Mouse (Mus musculus) CD4-positive, CD25-positive, alpha-beta regulatory T cell, adult 4 months (primary cell): Measurements from ENCODE around the gene Fermt2. TPM values are rescaled to one million over a fixed set of nuclear protein-coding genes. Genes with fewer than 3 reads are reported as not detected.
"Not testable (repeated sequence)": the region's sequence is repeated elsewhere in the genome, so short reads cannot be mapped to it uniquely, and the experiment has no call there.

ENCODE experiments used
- ATAC-seq: one replicate; pipeline ENCODE4 v1.8.0; 2017
- polyA plus RNA-seq, 2 experiments: library from polyadenylated mRNA; unstranded; fragments of 100-300 nt; shearing (Covaris generic); gene quantifications; one replicate each; pipeline ENCODE4 v1.2.1; 2017

The Fermt2 gene
- polyA plus RNA-seq, 2 experiments from 2014 or later: not detected

DNA sequence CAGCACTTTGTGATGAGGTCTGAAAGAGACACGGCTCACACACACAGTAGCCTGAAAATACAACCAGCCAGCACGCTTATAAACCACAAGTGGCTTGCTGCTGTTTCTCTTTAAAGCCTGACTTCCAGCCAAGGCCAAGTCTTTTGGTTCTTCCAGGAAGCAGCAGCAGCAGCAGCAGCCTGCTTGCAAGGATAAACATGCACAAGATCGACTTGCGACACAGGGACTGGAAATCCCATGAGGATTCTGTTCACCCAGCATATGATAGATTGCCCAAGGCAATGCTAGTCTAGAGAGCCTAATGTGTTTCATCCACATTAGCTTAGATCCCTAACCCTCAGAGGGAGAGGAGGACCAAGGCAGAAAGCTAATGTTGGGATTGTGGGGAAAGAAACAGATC, 22.0 kb downstream of the Fermt2 start:
- no peak for ATAC-seq

DNA sequence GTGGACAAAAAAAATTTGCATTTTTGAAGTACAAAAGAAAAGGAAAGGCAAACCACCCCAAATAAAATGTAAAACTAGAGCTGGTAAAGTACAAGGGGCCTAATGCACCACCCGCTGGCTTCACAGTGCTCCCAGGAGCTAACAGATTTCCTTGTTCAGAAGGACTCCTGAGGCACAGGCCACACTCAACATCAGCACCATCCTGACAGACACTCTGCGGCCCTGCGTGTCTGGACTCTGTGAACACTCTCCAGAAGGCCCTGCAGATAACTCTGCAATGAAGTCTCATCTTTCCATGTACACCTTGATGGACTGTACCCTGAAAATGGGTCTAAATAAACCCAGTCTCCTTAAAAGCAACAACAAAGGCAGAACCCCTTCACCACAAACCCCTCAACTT, 22.5 kb downstream of the Fermt2 start:
- no peak for ATAC-seq

DNA sequence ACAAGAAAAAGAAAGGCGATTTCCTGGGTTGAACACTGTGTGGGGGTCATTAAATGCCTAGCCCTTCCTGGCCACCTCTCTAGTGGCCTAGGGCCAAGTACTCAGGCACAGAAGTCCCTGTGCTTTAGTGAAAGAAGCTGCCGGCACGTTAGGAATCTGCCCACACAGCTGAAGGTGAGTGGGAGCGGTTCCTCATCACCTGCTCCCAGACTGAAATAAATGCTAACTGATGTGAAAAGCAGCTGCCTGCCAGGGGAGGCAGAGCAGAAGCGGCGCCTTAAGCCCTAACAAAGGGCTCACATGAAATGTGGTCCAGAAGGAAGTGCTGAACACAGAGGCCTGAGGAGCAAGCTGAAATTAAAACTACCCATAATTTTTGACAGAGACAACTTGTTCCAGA, 22.9 kb downstream of the Fermt2 start:
- no peak for ATAC-seq

DNA sequence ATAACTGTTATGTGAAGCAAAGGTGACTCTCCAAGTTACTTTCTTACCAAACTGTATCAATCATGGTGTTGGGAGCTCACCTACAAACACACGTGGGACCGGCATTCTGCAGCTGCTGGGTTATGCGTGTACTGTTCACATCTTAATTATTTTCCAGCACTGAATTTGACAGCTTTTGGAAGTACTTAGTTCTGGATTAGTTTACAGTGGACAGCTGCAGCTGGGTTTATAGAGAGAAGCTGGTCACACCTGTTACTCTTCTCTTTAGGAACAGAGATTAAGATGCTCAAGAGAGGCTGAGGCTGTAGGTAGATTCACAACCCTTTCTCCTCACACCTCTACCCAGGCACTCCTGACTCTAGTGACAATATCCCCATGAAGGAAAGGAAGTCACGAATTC, 23.8 kb downstream of the Fermt2 start:
- ATAC-seq: no peak

DNA sequence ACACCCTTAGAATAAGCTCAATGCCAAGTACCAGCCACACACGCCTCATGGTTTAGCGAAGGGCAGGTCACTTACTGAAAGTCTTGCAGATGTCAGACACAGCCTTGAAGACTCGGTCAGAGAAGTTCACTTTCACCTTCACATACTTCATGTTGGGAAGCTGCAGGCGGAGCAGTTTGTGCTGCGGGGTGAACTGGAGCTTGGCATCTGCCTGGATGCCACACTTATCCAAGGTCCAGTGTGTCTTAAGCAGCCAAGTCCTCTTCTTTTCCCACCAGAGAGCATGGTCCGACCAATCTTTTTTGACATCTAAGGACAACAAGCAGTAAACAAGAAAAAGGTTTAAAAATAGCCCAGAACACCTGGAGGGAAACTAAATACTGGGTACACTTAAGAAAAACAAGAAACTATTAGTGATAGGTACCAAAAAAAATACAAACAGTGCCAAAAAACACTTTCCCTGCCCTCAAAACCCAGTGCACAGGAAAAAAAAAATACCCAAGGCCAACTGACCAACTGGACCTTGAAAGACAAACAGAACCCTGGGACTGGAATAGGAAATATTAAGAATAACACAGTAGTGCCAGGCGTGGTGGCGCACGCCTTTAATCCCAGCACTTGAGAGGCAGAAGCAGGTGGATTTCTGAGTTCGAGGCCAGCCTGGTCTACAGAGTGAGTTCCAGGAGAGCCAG, 25.4 kb downstream of the Fermt2 start:
- no peak for ATAC-seq

DNA sequence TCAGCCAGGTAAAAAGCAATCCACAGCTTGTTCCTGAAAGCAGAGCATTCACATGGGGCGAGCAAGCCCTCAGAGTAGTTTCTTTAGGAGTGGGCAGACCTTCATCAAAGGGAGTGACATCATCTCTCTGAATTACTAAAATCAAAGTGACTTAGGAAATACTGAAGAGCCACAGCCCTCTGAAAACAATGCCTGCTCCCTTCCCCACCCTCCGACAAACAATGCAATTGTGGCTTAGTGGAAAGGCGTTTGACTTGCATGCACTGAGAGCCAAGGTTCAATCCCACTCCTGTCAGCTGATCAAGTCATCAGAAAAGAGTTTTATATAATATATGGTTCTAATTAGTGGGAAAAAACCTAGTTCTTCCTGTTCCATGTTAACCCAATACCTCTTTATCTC, 26.0 kb downstream of the Fermt2 start:
- ATAC-seq: no peak

DNA sequence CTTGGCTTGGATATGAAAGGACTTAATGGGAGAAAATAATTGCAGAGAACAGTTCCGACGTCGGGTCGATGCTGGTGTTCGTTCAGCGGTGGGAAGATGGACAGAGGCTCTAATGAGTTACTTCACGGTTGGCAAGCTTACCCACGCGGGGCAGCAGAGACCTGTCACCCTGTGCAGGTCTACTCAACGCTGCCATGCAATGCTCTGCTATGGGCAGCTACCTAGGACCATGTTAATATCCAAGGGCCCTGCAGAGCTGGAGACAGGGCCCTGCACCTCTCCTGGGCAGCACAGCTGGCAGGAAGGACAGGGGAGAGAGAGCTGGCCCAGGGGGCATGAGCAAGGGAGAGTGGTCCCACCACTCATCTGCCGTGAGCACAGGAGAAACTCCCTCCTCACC, 29.9 kb downstream of the Fermt2 start:
- no peak for ATAC-seq

DNA sequence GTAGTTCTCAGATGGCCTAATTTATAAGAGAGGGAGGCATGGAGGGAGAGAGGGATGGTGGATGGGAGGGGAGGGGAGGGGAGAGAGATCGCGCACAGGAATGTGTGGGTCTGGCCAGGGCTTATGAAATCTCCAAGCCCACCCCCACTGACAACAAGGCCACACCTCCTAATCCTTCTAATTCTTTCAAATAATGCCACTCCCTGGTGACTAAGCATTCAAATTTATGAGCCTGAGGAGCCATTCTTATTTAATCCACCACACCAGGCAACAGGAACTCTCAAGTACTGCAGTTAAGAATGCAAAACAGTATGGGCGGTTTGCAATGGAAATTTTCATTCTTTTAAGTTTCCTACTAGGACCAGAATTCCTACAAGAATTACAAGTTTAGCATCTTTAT, 32.8 kb downstream of the Fermt2 start:
- ATAC-seq: no peak

DNA sequence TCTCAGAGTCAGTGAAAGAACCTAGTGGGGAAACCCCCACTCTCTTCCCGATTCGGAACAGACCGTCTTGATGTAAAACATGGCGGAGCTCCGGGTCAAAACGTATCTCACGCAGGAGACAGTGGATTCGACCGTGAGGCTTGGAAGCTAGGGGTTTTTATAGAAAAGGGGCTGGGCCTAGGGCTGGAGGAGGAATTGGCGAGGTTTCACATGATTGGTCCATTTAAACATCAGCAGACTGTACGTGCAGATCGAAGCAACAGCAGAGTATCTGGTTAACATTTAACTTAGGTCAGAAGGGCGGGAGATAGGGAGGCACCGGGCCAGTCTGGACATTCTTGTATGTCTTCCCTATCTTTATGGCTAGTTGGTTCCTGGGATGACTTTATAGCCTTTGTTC, 34.1 kb downstream of the Fermt2 start:
- ATAC-seq: not testable (repeated sequence)

DNA sequence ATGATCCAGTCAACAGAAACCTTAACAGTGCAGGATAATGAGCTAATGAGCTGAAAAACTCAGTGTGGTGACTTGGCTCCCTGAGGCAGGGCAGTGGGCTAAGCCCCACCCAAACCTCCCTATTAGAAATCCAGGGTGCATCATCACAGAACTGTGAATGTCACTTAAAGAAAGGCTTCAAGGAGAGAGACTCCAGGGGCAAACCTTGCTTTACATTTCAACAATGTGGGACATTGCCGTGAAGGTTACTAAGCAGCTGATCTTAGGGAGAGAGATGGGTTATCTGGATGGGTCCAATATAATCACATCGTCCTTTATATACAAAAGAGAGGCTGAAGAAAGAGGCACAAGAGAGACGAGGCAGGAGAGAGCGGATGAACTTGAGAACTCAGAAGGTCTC, 36.0 kb downstream of the Fermt2 start:
- ATAC-seq: no peak

DNA sequence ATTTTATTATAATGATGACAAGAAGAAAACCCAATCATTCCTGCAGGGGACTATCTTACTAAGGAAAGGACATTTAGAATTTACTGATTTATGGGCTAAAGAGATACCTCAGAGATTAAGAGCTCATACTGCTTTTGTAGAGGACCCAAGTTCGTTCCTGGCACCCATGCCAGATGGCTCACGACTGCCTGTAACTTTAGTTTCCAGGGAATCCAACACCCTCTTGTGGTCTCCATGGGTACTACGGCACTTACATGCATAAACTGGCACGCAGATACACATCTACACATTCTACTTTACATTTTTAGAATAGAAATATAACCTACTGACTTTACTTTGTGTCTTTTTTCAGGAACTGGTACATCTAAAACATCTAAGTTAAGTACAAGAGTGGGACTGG, 37.2 kb downstream of the Fermt2 start:
- no peak for ATAC-seq

DNA sequence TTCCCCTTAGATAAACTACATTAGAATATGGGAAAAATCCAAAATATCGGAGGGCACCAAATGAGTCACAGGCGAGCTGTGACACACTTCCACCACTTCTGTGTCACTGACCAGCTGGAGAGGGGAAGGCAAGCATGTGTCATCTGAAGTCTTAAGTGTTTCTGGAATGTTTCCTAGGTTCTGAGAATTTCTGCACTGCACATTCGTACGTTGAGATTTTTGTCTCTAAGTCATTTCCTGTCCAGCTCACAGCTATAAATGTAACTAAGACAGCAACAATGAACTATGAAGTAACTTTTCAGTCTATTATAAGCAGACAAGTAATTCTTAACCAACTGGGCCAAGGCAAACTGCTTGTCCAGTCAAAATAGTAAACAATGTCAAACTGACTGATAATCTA, 37.9 kb downstream of the Fermt2 start:
- no peak for ATAC-seq

DNA sequence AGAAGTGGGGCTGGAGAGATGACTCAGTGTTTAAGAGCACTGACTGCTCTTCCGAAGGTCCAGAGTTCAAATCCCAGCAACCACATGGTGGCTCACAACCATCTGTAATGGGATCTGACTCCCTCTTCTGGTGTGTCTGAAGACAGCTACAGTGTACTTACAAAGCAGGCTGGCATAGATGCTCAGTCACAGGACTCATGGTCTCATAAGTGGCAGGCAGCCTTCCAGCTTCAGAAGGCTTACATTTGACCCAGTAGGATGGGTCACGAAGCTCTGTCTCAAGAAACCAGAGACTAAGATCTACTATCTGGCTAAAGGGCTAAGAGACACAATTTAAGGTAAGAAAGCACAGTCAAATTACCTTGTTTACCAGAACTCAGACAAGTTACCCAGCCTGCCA, 42.7 kb downstream of the Fermt2 start:
- not testable (repeated sequence) for ATAC-seq

DNA sequence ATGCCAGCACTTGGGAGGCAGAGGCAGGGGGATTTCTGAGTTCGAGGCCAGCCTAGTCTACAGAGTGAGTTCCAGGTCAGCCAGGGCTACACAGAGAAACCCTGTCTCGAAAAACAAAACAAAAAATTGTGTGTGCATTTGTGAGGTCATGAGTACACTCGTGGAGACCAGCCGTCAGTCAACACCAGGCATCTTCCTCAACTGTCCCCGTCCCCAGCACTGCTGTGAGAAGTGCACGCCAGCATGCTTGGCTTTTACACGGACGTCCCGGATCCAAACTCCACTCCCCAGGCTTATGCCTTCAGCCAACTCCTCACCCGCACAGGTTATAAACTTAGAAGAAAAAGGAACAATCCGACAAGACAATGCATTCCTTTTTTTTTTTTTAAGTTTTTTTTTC, 46.6 kb downstream of the Fermt2 start:
- ATAC-seq: not testable (repeated sequence)

DNA sequence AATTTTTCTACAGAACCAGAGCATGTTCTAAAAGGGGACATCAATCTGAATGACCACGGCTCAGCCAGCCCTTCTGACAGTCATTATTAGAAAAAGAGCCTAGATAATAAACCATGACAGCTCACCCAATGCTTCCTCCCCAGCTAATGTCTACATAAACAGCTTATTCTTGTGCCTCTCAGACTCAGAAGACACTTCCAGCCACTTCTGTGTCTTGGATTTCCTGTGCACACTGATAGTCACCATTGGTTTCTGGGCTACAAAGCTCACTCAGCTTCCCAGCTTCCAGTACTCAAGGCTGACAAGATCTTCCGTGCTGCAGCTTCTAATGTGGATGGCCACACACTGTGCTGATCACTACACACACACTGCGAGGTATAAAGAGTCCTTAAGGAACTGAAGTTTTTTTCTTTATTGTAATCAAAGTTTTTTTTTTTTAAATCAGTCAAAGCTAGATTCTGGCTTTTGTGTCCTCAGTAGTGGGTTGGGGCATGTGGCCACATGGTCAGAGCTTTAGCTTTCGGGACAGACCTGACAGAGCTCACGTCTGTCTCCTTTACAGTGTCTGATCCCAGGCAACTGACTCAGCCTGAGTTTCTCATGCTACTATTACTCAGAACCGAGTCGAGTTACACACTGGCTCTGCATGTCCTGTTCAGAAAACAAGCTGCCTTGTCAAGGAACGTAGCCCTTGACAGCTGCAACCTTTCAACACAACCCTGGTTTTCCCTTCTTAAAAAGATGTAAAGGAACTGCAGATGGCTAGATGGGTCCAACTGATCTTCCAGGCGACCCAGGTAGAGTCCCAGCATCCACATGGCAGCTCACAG, 50.7 kb downstream of the Fermt2 start:
- ATAC-seq: no peak

DNA sequence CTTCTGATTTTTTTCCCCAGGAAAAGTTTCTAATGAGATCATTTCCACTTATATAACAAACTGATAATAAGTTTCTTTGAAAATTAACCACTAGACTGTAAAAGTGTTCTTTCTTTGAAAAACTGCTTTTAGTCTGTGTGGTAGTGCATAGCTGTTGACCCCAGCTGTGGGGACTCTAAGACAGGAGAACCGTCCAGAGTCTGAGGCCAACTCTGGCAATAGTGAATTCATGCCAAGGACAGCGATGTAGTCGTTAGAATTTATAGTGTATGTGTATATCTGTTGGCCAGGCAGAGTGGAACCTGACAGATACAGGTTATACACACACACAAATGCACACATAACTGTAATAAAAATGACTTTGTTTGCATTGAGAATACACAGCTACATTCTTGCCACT, 51.4 kb downstream of the Fermt2 start:
- no peak for ATAC-seq

DNA sequence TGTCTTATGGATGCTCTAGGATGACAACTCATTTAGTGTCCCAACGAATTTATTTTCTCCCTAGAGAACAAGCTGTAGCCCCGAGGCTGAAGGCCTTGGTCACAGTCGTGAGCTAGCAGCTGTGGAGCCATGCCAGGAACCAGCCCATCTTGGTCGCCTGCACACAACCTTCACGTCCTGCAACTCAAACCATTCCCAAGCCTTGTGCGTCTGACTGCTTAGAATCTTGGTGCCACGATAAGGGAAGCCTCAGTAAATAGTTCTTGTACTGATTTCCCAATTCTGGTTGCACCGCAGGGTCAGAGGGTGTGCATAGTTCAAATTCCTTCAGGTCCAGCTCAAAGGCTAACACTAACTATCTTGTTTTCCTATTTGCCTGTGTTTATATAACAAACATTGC, 52.3 kb downstream of the Fermt2 start:
- ATAC-seq: no peak

DNA sequence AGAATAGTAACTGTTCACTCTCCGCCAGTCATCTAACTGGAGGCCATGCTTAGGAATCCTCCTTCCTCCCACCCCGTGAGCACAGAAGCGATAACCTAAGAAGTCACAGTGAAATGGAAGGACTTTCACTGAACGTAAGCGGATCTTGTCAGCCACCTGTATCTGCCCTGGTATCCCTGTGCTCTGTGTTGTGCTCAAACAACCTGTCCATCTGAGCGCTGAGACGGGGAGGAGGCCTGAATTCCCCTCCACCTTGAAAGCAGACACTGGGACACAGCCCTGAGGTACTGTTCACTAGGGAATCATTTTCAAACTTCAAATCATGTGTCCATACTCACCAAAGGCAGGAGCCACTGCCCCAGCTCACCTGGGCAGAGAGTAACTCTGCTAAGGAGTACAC, 52.9 kb downstream of the Fermt2 start:
- ATAC-seq: no peak

DNA sequence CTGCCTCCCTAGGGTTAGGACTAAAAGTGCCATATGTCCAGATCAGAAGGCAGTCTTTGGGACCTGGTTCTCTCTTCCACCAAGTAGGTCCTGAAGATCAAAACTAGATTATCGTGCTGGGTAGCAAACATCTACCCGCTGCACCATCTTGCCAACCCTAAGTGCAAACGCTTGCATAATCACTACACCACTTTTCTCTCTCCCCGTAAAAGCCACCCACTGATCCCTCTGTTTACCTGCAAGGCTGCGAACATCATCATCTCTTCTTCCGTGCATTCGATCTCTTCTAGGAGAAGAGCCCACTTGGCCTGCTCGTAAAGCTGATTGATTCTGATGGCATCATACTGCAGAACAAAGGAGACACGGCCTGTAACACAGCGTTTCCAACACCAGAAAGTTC, 57.4 kb downstream of the Fermt2 start:
- ATAC-seq: no peak

DNA sequence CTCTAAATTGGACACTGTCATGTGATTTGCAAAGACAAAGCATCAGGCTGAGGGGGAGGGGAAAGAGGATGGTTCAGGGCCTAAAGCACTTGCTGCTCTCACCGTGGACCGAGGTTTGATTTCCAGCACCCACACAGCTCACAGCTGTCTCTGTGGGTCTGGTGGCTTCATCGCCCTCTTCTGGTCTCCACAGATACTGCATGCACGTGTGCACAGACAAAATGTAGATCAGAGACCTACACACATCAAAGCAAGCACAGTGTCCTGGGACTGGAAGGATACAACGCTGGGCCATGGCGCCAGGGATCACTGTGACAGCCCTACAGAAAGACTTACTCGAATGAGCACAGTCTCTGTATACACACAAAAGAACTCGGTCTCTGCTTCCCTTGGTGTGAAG, 60.5 kb downstream of the Fermt2 start:
- ATAC-seq: no peak

DNA sequence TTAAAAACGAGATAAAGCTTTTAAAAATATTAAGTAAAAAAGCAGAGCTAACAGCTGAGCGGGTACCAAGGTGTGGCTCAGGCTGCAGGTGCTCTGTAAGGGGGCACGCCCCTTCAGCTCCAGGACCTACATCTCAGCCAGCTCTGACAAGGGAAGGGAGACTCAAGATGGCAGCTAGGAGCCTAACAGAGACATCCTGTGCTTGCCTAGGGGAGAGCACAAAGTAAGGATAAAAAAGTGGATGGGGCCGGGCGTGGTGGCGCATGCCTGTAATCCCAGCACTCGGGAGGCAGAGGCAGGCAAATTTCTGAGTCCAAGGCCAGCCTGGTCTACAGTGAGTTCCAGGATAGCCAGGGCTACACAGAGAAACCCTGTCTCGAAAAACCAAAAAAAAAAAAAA, 63.5 kb downstream of the Fermt2 start:
- ATAC-seq: not testable (repeated sequence)

DNA sequence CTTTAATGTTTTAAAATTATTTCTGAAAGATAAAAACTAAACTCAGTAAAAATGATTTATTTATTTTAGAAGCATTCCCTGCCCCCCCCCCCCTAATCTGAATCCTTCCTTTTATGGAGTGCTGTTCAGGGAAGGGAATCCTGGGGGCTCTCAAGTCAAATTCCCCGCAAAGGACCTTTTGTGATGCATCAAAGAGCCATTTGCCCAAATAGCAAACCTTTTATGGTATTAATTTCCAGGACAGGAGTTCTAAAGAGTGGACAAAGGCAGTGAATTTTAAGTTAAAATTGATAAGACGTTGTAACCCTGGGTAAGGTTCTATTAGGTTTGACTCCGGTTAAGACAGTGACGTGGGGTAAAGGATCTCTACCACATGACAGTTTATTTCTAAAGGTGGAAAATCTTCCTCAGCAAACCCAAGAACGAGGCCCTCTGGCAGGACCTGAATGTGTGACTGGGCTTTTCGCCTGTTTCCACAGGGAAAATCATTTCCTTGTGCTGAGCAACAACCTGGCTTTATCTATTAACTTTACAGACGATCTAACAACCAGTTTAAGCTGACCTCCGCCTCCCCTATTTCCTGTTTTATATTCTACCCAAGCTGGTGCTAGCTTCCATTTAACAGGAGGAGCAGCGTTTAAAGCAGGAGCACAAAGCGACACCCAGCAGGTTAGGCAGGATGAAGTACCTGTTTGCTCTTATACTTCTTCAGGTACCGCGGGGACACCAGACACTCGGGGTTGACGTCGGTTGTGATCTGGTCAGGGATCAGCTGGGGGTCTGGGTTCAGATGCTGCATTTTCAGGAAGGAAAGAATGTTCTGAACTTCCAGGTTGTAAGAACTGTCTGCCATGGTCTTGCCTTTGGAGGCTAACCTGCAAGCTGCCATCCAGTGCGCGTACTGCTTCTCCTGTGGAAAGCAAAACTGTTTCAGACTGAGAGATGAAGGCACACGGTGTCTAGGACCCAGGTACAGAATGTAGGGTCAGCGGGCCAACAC, 65.6 kb downstream of the Fermt2 start:
- no peak for ATAC-seq

DNA sequence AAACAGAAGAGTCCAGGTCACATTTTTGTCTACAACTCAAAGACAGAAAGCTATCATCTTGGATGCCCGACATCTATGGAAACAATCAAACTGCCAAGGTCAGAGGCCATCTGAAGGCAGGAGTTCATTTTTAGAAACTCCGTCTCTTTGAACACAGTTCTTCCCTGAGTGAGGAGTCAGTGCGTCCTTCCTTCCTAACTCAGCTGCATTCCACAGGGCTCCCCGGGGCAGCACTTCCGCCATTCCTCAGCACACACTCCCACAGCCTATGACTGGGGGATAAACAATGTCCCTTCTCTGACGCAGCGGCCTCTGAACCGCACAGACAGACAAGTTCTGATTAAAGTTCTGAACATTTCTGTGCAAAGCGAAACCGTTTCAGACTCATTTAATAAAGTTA, 66.3 kb downstream of the Fermt2 start:
- no peak for ATAC-seq
